Mouse (Mus musculus): ENCODE measurements around the gene Lmnb2.

Lmnb2 gene

GRCm38 (mm10) chr10:80899591-80900317, 18.3 kb downstream of the Lmnb2 start:
- no peak for DNase-seq (ENCODE audit: low read depth)

GRCm38 (mm10) chr10:80899074-80899473, 19.0 kb downstream of the Lmnb2 start:
- no peak for DNase-seq (ENCODE audit: low read depth)

GRCm38 (mm10) chr10:80897861-80898510, 20.1 kb downstream of the Lmnb2 start:
- DNase-seq (ENCODE audit: low read depth), result no peak

GRCm38 (mm10) chr10:80896581-80897485, 21.2 kb downstream of the Lmnb2 start:
- no peak for DNase-seq (ENCODE audit: low read depth)

- no peak for DNase-seq (ENCODE audit: low read depth)
Measured at GRCm38 (mm10) chr10:80895697-80896096, 22.3 kb downstream of the Lmnb2 start.

DNA sequence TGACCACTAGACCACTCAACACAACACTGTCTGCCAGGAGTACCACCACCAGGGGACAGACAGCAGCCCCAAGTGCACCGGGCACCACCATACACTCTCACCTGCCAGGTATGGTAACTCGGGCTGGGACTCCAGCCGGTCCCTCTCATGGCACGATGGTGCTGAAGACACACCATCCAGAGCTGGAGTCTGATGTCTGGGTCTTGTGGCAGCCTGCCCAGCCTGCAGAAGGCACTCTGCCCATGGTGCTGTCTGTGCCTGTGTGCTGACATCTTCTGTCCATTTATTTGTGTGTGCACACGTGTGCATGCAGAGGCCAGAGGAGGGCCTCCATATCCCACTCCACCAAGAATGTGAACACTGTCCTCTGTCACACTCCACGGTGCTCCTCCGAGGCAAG, 22.9 kb downstream of the Lmnb2 start:
- no peak for DNase-seq (ENCODE audit: low read depth)

GRCm38 (mm10) chr10:80887181-80887580, 30.9 kb downstream of the Lmnb2 start:
- DNase-seq (ENCODE audit: low read depth), result no peak

DNA sequence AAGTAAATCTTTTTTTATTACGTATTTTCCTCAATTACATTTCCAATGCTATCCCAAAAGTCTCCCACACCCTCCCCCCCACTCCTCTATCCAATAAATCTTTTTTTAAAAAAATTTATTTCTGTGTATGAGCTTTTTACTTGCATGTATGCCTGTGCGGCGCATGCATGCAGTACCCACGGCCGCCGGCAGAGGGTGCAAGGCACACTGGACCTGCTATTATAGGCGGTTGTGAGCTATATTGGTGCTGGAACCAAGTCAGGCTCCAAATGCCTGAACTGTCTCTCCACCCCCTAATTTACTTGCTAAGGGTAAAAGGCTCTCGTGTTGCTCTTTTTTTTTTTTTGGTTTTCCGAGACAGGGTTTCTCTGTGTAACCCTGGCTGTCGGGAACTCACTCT, 36.7 kb downstream of the Lmnb2 start:
- peak; percentile 27 for DNase-seq (ENCODE audit: low read depth)

DNA sequence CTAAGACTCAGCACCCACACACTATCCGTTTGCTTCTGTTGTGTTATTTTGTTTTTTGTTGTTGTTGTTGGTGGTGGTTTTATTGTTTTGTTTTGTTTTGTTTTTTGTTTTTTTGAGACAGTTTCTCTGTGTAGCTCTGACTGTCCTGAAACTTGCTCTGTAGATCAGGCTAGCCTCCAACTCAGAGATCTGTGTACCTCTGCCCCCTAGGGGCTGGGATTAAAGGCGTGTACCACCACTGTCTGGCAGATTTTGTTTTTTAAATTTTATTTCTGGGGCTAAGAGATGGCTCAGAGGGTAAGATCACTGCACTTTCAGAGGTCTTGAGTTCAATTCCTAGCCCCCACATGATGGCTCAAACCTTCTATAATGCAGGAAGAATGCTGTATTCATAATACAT, 37.1 kb downstream of the Lmnb2 start:
- DNase-seq (ENCODE audit: low read depth), result no peak

DNA sequence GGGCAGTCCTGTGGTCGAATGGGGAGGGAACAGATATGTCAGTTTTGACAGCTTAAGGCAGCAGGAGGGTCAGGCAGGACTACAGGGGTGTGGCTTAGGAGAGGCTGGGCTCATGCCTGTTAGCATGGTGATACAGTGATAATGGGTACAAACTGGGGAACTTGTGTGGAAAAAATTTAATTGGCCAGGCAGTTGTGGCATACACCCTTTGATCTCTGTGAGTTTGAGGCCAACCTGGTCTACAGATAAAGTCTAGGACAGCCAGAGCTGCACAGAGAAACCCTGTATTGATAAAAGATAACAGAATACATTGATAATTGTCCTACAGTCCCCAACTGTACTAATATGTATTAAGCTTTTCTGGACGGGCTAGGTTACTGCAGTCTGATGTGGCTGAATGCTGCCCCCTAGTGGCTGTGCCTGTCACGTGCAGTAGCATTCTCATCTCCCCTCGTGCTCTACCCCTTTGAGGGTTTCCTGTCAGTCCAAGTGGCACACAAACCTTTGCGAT, 37.9 kb downstream of the Lmnb2 start:
- DNase-seq (ENCODE audit: low read depth), result no peak

DNA sequence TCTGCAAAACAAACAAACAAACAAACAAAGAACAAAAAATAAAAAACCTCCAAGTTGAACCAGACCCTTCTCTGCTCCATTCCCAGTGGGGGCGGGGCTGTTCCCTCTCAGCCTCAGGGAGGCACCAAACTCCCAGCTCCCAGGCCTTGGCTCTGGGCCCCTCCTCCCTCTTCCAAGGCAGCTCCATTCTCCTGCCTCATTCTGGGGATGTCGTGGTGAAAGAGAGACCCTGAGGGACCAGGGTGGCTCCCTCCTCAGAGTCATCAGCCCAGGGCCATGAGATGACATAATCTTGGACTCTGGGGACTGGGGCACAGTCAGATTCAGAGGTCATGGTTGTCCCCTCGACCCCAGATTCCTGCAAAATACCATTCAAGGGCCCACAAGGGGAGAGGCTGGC, 41.5 kb downstream of the Lmnb2 start:
- no peak for DNase-seq (ENCODE audit: low read depth)

- DNase-seq (ENCODE audit: low read depth), result no peak
Measured at GRCm38 (mm10) chr10:80876028-80876427, 42.0 kb downstream of the Lmnb2 start.

GRCm38 (mm10) chr10:80874035-80874434, 44.0 kb downstream of the Lmnb2 start:
- DNase-seq (ENCODE audit: low read depth), result no peak

DNA sequence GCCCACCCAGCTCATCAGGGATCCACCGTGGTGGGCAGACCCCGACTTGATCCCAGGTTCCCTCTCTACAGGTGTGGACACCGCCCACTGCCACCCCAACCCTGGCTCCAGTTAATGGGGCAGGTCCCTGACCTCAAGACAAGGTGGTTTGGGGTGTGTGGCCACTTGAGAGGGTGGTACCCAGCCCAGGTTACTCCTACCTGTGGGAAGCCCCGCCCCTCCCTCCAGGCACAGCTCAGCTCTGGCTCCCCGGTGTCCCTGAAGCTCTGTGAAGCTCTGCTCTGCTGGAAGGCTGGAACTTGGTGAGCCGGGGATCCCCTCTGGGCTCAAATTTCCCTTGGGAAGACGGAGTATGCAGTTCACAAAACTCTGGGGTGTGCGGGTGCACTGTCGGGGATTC, 46.5 kb downstream of the Lmnb2 start, which contains the start of gene Tmprss9:
Gene Tmprss9, plus strand, starts transcription at position 268 of the 400 bp plus-strand sequence.
- DNase-seq (ENCODE audit: low read depth), result no peak

GRCm38 (mm10) chr10:80870993-80871392, 47.1 kb downstream of the Lmnb2 start:
- DNase-seq (ENCODE audit: low read depth), result no peak

DNA sequence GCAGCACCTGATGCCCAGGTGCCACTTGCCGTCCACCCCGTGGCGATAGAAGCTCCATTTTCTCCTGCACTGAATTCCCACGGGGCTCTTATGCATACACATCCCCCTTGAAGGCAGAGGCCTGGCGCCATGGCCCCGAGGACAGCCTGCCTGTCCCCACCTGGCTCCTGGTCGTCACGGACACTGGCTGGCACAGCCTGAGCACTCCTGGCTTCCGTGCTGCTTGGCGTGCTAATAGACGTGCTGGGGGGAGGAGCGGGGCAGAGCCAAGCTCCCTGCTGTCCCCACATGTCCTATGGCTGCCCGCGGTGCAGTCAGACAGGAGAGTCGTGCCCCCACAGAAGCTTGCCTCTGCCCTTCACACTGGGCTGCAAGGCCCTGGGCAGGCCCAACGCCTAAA, 53.6 kb downstream of the Lmnb2 start:
- no peak for DNase-seq (ENCODE audit: low read depth)

GRCm38 (mm10) chr10:80862305-80862704, 55.7 kb downstream of the Lmnb2 start:
- DNase-seq (ENCODE audit: low read depth), result no peak

DNA sequence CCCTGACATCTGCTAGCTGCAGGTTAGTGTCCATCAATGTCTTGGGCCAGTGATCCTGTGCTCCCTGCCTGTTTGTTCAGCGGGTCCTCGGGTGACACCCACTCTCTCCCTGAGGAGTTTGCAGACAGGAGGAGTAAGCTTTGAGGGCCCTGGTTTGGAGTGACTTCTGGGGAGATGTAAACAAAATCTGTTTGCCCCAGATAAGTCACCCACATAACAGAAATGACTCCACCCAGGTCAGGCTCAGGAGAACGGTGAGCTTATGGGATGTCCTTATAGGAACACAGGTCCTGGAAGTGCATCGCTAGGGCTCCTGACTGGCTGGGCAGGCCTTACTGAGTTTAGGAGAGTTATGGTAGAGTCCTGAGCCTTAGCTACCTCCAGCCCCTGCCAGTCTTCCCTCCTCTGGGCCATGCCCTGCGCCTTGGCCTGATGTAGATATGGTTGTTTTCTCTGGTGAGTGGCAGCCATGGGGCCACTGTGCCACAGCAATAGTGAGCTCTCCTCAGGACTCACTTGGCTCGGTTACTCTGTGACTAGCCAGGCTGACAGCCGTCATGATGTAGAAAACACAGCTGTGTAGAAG, 59.6 kb downstream of the Lmnb2 start:
- DNase-seq (ENCODE audit: low read depth), result no peak

DNA sequence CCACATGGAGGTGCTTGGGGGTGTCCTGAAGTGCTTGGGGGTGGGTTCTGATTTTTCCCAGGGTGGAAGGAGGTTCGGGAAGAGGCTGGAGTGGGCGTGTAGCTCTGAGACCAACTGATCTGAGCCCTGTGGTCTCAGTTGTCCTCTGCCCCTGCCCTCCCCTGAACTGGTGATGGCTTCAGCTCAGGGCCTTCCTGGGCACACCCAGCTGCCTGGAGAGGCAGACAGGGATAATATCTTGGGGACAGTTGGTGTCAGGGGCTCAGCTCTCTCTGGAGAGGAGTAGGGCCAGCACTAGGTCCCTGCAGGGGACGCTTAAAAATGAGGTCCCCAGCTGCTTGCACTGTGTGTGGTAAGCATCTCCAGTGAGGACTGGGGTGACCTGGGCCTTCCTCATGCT, 60.2 kb downstream of the Lmnb2 start:
- no peak for DNase-seq (ENCODE audit: low read depth)

- no peak for DNase-seq (ENCODE audit: low read depth)
Measured at GRCm38 (mm10) chr10:80857386-80857785, 60.7 kb downstream of the Lmnb2 start.

DNA sequence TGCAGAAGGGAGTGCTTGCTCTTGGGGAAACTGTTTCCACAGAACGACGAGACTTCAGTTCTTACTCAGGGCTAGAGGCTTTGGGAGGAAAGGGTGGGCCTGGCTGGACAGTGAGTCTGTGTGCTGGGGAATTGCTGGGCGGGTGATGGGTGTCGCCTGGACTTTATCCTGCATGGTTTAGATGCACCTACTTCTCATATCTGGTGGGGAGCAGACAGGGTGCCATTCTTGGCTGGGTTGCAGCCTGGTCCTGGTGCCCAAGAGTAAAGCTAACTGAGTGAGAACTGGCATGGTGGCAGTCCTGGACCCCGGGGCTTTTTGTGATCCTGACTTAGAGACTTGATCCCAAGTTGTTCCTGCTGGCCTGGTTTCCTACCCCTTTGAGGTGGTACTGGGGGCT, 61.1 kb downstream of the Lmnb2 start:
- DNase-seq (ENCODE audit: low read depth), result no peak

GRCm38 (mm10) chr10:80856267-80856666, 61.8 kb downstream of the Lmnb2 start:
- peak; percentile 64 for DNase-seq (ENCODE audit: low read depth)
